Mouse (Mus musculus) stomach, postnatal 0 days (tissue): ENCODE measurements around the gene Gm45062. TPM values are rescaled to one million over a fixed set of nuclear protein-coding genes. Genes with fewer than 3 reads are reported as not detected.

Experiments used
- ATAC-seq: fragments of 200-750 bp; cut with Nextera tagmentation; 2 replicates; pipeline ENCODE4 v1.8.0; 2017; ENCODE audit not compliant: low FRiP score, low TSS enrichment
- DNase-seq: peaks from one replicate; pipeline ENCODE4 v3.0.0-alpha.2; 2016; ENCODE audit warnings: low spot score
- H3K27ac ChIP-seq: fragments of 300-500 bp; sonication (generic); replicated peaks from 2 replicates; pipeline ENCODE4 v1.5.1; 2014; ENCODE audit warnings: mild to moderate bottlenecking, control low read depth
- H3K27me3 ChIP-seq: fragments of 300-500 bp; sonication (generic); 2 replicates; pipeline ENCODE4 v1.6.1; 2014; ENCODE audit warnings: low read length; ENCODE audit not compliant: control insufficient read depth, insufficient read depth
- H3K36me3 ChIP-seq: fragments of 300-500 bp; sonication (generic); 2 replicates; pipeline ENCODE4 v1.6.1; 2014; ENCODE audit warnings: low read length, mixed read lengths; ENCODE audit not compliant: control insufficient read depth, insufficient read depth
- H3K4me1 ChIP-seq: fragments of 300-500 bp; sonication (generic); replicated peaks from 2 replicates; pipeline ENCODE4 v1.6.1; 2014; ENCODE audit warnings: antibody characterized with exemption; ENCODE audit not compliant: control insufficient read depth, insufficient read depth
- H3K4me2 ChIP-seq: fragments of 300-500 bp; sonication (generic); replicated peaks from 2 replicates; pipeline ENCODE4 v1.6.1; 2014; ENCODE audit warnings: low read depth, mild to moderate bottlenecking, control low read depth, moderate library complexity
- H3K4me3 ChIP-seq: fragments of 300-500 bp; sonication (generic); 2 replicates; pipeline ENCODE4 v1.5.1; 2014; ENCODE audit warnings: low read depth, low read length, control low read depth
- H3K9ac ChIP-seq: fragments of 300-500 bp; sonication (generic); 2 replicates; pipeline ENCODE4 v1.6.1; 2014; ENCODE audit warnings: mild to moderate bottlenecking, low read length, control low read depth, mixed read lengths
- H3K9me3 ChIP-seq: fragments of 300-500 bp; sonication (generic); 2 replicates; pipeline ENCODE4 v1.6.1; 2016; ENCODE audit warnings: low read length; ENCODE audit not compliant: control insufficient read depth
- CTCF ChIP-seq: IDR thresholded peaks from 2 replicates; pipeline ENCODE4 v1.5.1; 2016; ENCODE audit warnings: antibody characterized with exemption, low read depth, mild to moderate bottlenecking, moderate library complexity
- EP300 ChIP-seq: optimal IDR thresholded peaks from 2 replicates; pipeline ENCODE3; 2016; ENCODE audit warnings: antibody characterized with exemption
- WGBS: fragments of 180-500 bp; shearing (Covaris S2); extraction: QIAGEN DNeasy Blood & Tissue Kit; methylation state at CpG from one replicate; pipeline ENCODE4 v1.1.7; 2014; 5-methylcytosine and 5-hydroxymethylcytosine counted together
- polyA plus RNA-seq: library from polyadenylated mRNA; unstranded; fragments of >200 nt; fragmentation: Nextera tagmentation; extraction: Ambion mirVana; gene quantifications from 2 replicates; pipeline ENCODE4 v1.2.1, GENCODE M21; 2015

Gene Gm45062
- polyA plus RNA-seq, 1 experiment from 2014 or later = 1.9 TPM

GRCm38 (mm10) chr6:8408332-8408731, 149.1 kb downstream of the Gm45062 start:
- Histone ChIP-seq H3K36me3 (no peaks in the 10 kb centered on the region), H3K9me3 (no peaks in the 10 kb centered on the region), H3K4me2 (no peak overlapping the region), H3K27me3 (no peaks in the 10 kb centered on the region), H3K9ac (no peak overlapping the region), H3K4me1 (no peaks in the 10 kb centered on the region), H3K4me3 (no peak overlapping the region), H3K27ac (no peak overlapping the region)
- ATAC-seq (no peak), DNase-seq (no peak)
- WGBS = 59% methylated on average over 2 of the region's 2 CpGs
- no peak for TF ChIP-seq CTCF
- no peak for TF ChIP-seq EP300

DNA sequence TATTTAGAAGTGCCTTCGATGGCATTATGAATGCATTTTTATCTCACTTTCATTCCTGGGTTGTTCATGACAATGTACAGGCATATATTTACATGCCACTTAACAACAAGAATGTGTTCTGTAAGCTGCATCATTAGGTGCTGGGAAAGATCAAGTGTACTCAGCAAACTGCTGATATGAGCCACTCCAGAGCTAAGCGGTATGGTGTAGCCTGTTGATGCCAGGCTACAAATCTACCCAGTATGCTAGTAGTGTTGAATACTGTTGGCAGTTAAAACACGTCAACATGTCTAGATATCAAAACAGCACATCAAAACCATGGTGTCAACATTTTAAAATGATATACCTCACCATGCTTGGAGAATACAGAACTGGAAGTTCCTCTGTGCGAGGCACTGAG, 150.6 kb downstream of the Gm45062 start:
- Histone ChIP-seq H3K27ac (no peak overlapping the region), H3K4me3 (no peak overlapping the region), H3K4me2 (no peak overlapping the region), H3K4me1 (no peaks in the 10 kb centered on the region), H3K9ac (no peak overlapping the region), H3K9me3 (no peaks in the 10 kb centered on the region), H3K36me3 (no peaks in the 10 kb centered on the region), H3K27me3 (no peaks in the 10 kb centered on the region)
- 88% methylated on average over 4 of the region's 4 CpGs for WGBS
- ATAC-seq (no peak), DNase-seq (no peak)
- TF ChIP-seq EP300 = no peak
- no peak for TF ChIP-seq CTCF

DNA sequence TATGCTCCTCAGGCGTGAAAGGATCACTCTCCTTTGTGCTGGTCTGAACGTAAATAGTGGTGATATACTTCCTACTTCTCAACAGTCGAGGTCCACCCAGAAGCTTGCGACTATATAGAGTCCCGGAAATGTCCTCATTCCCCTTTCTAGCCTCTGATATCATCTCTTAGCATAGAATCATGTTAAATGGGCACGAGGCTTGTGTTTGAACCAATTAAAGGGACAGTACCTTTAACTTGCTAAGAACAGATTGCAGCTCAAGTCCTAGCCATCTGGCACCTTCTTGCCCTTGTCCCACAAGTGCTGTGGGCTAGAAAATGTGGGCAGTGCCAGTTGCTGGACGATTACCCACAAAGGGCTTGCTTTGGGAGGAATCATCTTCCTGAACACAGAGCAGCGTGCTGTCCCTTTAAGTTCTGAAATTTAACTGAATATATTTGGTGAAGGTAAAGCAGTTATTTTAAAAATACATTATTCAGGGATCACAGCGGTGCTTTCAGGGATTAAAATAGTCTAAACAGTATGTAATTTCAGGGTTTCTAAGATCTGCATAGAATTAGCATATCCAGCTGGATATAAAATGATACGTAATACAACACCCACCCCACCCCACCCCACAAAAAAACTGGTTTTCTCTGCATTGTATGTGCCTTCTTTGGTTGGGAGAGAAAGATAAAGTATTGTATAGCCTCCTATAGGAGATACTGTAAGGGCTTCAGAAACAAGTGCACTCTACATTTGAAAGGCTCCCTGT, 153.8 kb downstream of the Gm45062 start:
- H3K36me3 ChIP-seq = no peaks in the 10 kb centered on the region
- H3K4me1 ChIP-seq = no peaks in the 10 kb centered on the region
- TF ChIP-seq CTCF (no peak), EP300 (no peak)
- no peaks in the 10 kb centered on the region for H3K27me3 ChIP-seq
- H3K9ac ChIP-seq = no peak overlapping the region
- WGBS = 53% methylated on average over 10 of the region's 10 CpGs
- peak; percentile 91 for ATAC-seq
- H3K4me3 ChIP-seq = no peak overlapping the region
- H3K27ac ChIP-seq = no peak overlapping the region
- H3K9me3 ChIP-seq = no peaks in the 10 kb centered on the region
- no peak overlapping the region for H3K4me2 ChIP-seq
- DNase-seq = no peak

GRCm38 (mm10) chr6:8414020-8414419, 154.8 kb downstream of the Gm45062 start:
- Histone ChIP-seq H3K36me3 (no peaks in the 10 kb centered on the region), H3K4me1 (no peaks in the 10 kb centered on the region), H3K9ac (no peak overlapping the region), H3K9me3 (no peaks in the 10 kb centered on the region), H3K4me3 (0 out of 2 replicates have a peak overlapping the region, but pooled peaks have one; percentile 1), H3K27ac (0 out of 2 replicates have a peak overlapping the region, but pooled peaks have one; percentile 18), H3K4me2 (no peak overlapping the region), H3K27me3 (no peaks in the 10 kb centered on the region)
- peak; percentile 72 for DNase-seq
- no peak for TF ChIP-seq EP300
- WGBS = 39% methylated on average over 9 of the region's 9 CpGs
- ATAC-seq = peak; percentile 73; the same call in 1 of the 2 replicates

- no peaks in the 10 kb centered on the region for H3K27me3 ChIP-seq
These were observed 156.6 kb downstream of the Gm45062 start for GRCm38 (mm10) chr6:8415823-8416222.

DNA sequence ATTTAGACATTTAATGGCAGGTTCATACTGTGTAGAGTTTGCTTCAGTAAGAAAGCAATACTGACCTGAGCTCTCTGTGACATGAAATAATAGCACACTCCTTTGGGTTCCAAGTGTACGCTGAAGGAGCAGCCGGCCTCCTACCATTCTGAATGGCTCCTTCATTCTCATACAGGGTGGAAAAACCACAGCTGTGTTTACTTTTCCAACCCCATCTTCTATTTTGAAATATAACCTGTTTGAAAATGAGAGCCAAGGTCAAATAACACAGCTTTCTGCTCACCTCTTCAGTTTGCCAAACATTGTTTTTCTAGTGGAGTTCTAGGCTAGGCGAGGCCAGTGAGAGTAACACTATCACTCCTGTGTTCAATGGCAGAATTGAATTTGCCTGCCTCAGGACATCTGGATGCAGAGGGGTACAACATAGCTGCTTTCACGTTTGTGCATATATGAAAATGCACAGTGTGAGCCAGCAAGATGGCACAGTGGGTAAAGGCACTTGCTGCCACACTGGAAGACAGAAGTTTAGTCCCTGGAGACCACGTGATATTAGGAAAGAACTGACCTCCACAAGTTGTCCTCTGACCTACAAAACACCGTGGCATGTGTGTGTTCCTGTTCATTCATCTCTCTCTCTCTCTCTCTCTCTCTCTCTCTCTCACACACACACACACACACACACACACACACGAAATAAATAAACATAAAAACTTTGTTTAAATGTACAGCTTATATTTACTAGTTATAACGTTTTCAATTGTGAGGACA, 157.7 kb downstream of the Gm45062 start:
- Histone ChIP-seq H3K9ac (no peak overlapping the region), H3K27me3 (no peaks in the 10 kb centered on the region), H3K27ac (0 out of 2 replicates have a peak overlapping the region, but pooled peaks have one; percentile 1), H3K9me3 (no peaks in the 10 kb centered on the region), H3K4me3 (no peak overlapping the region), H3K4me2 (no peak overlapping the region), H3K4me1 (no peaks in the 10 kb centered on the region), H3K36me3 (no peaks in the 10 kb centered on the region)
- peak; percentile 24 for ATAC-seq
- TF ChIP-seq EP300 (no peak), CTCF (no peak)
- no peak for DNase-seq
- WGBS = 46% methylated on average over 8 of the region's 8 CpGs

More at GRCm38 (mm10) chr6:8415823-8416222, 156.6 kb downstream of the Gm45062 start:
- ATAC-seq (no peak), DNase-seq (no peak)
- TF ChIP-seq EP300 (no peak), CTCF (no peak)
- no peak overlapping the region for H3K27ac ChIP-seq
- H3K4me1 ChIP-seq = no peaks in the 10 kb centered on the region
- H3K4me2 ChIP-seq = no peak overlapping the region
- WGBS = 72% methylated on average over 5 of the region's 5 CpGs
- no peaks in the 10 kb centered on the region for H3K9me3 ChIP-seq
- H3K36me3 ChIP-seq = no peaks in the 10 kb centered on the region
- H3K9ac ChIP-seq = no peak overlapping the region
- no peak overlapping the region for H3K4me3 ChIP-seq
